ENCODE assay signal across 10 mouse cellular contexts in genomic region chr4:8957771-8958170, GRCm38 (mm10).
A peak's percentile ranks its signal among the peaks of the same experiment; 100 is the strongest.
DNase-seq lines count a peak whose midpoint lies in the region; ATAC-seq and TF ChIP-seq lines count a peak whose summit lies in the region.
"Had no signal": no experiment of that assay in that cellular context is flagged by ENCODE, and none has a peak within 500 bp of the region (broad histone marks: within the 10 kb centered on the region; RNA-seq: fewer than 3 reads in every experiment).

No protein-coding gene starts in this region.

- no peak for TF ChIP-seq CTCF in ES-Bruce4 (IDR thresholded peaks at IDR 0.05; ENCODE audit: low read depth, low read length)

- no peak overlapping the region for H3K27ac ChIP-seq in kidney, embryonic 15.5 days
- H3K27ac ChIP-seq in ES-Bruce4 (ENCODE audit: insufficient read depth, low read length), result no peak overlapping the region
- no peak overlapping the region for H3K27ac ChIP-seq in embryonic facial prominence, embryonic 11.5 days (replicated peaks; ENCODE audit: low read depth, low read length)
- H3K27ac ChIP-seq in intestine, embryonic 16.5 days (ENCODE audit: low read length), result peak overlapping the region; percentile 26

- TF ChIP-seq EP300 in ES-Bruce4 (IDR thresholded peaks at IDR 0.05; ENCODE audit: insufficient read depth, low read depth, low read length), result peak; percentile 71

- ATAC-seq in kidney, embryonic 15.5 days (replicated peaks; ENCODE audit: low FRiP score), result peak; percentile 35
- ATAC-seq in embryonic facial prominence, embryonic 11.5 days (replicated peaks; ENCODE audit: insufficient number of reproducible peaks, low FRiP score, low TSS enrichment, low read depth), result 0 out of 2 replicates have a peak, but pooled peaks have one; percentile 19
- ATAC-seq in intestine, embryonic 16.5 days, result peak; percentile 46

- DNase-seq in kidney, adult 18-20 months, result no peak
- DNase-seq in embryonic facial prominence, embryonic 11.5 days (ENCODE audit: low spot score), result peak; percentile 7
- no peak for DNase-seq in adrenal gland, adult 2 months
- no peak for DNase-seq in ovary, postnatal 14 days (ENCODE audit: low spot score)
- no peak for DNase-seq in cerebellum, adult 9-11 months
- DNase-seq: cerebellum, adult 11 months; lung, adult 2 months had no signal

- no peak overlapping the region for H3K9ac ChIP-seq in kidney, embryonic 15.5 days
- H3K9ac ChIP-seq in ES-Bruce4 (ENCODE audit: low read depth, poor library complexity, severe bottlenecking), result no peak overlapping the region
- no peak overlapping the region for H3K9ac ChIP-seq in embryonic facial prominence, embryonic 11.5 days (replicated peaks; ENCODE audit: low read length)
- H3K9ac ChIP-seq in intestine, embryonic 16.5 days (ENCODE audit: low read depth, low read length), result no peak overlapping the region

- H3K9me3 ChIP-seq in kidney, embryonic 15.5 days (replicated peaks), result no peaks in the 10 kb centered on the region
- no peaks in the 10 kb centered on the region for H3K9me3 ChIP-seq in ES-Bruce4 (replicated peaks; ENCODE audit: control insufficient read depth, insufficient read depth, low read length, poor library complexity, severe bottlenecking)
- H3K9me3 ChIP-seq in embryonic facial prominence, embryonic 11.5 days (replicated peaks; ENCODE audit: control insufficient read depth, low read length), result no peaks in the 10 kb centered on the region
- H3K9me3 ChIP-seq in intestine, embryonic 16.5 days (ENCODE audit: control insufficient read depth, low read length), result no peaks in the 10 kb centered on the region

- H3K36me3 ChIP-seq in kidney, embryonic 15.5 days, result no peaks in the 10 kb centered on the region
- no peaks in the 10 kb centered on the region for H3K36me3 ChIP-seq in ES-Bruce4 (ENCODE audit: control insufficient read depth, insufficient read depth, low read length, poor library complexity, severe bottlenecking)
- no peaks in the 10 kb centered on the region for H3K36me3 ChIP-seq in embryonic facial prominence, embryonic 11.5 days (replicated peaks; ENCODE audit: control insufficient read depth, insufficient read depth, low read depth, low read length)
- no peaks in the 10 kb centered on the region for H3K36me3 ChIP-seq in intestine, embryonic 16.5 days (ENCODE audit: control insufficient read depth, insufficient read depth, low read length)

- TF ChIP-seq POLR2A in ES-Bruce4 (IDR thresholded peaks at IDR 0.05; ENCODE audit: insufficient read depth, low read length), result no peak

- H3K4me2 ChIP-seq in kidney, embryonic 15.5 days, result no peak overlapping the region
- no peak overlapping the region for H3K4me2 ChIP-seq in embryonic facial prominence, embryonic 11.5 days (ENCODE audit: low read depth, low read length)
- H3K4me2 ChIP-seq in intestine, embryonic 16.5 days (ENCODE audit: low read depth, low read length), result no peak overlapping the region

- H3K4me3 ChIP-seq in kidney, embryonic 15.5 days (replicated peaks), result no peak overlapping the region
- H3K4me3 ChIP-seq in ES-Bruce4 (ENCODE audit: low read depth, low read length), result no peak overlapping the region
- no peak overlapping the region for H3K4me3 ChIP-seq in embryonic facial prominence, embryonic 11.5 days (ENCODE audit: low read depth, low read length)
- no peak overlapping the region for H3K4me3 ChIP-seq in intestine, embryonic 16.5 days (ENCODE audit: low read length)

- WGBS in kidney, embryonic 15.5 days, result 19% methylated on average over 6 of the region's 6 CpGs
- 27% methylated on average over 6 of the region's 6 CpGs for WGBS in embryonic facial prominence, embryonic 11.5 days
- 21% methylated on average over 6 of the region's 6 CpGs for WGBS in intestine, embryonic 16.5 days

- no peaks in the 10 kb centered on the region for H3K27me3 ChIP-seq in kidney, embryonic 15.5 days
- no peaks in the 10 kb centered on the region for H3K27me3 ChIP-seq in ES-Bruce4 (ENCODE audit: control insufficient read depth, insufficient read depth, low read length, poor library complexity, severe bottlenecking)
- H3K27me3 ChIP-seq in embryonic facial prominence, embryonic 11.5 days (ENCODE audit: control insufficient read depth, insufficient read depth, low read length), result no peaks in the 10 kb centered on the region
- no peaks in the 10 kb centered on the region for H3K27me3 ChIP-seq in intestine, embryonic 16.5 days (replicated peaks; ENCODE audit: control insufficient read depth, insufficient read depth, low read length)

- peaks cover 7% of the 10 kb centered on the region for H3K4me1 ChIP-seq in kidney, embryonic 15.5 days
- H3K4me1 ChIP-seq in ES-Bruce4 (ENCODE audit: control insufficient read depth, insufficient read depth, low read length), result peaks cover 8% of the 10 kb centered on the region
- no peaks in the 10 kb centered on the region; the same call in 1 of the 2 replicates for H3K4me1 ChIP-seq in embryonic facial prominence, embryonic 11.5 days (ENCODE audit: control insufficient read depth, insufficient read depth, low read length)
- peaks cover 24% of the 10 kb centered on the region for H3K4me1 ChIP-seq in intestine, embryonic 16.5 days (ENCODE audit: control insufficient read depth, insufficient read depth, low read length)
